Mouse (Mus musculus): Measurements from ENCODE around the gene Gpr108.

Gpr108 gene

GRCm38 (mm10) chr17:57233038-57233437 is 15.2 kb downstream of the Gpr108 start:
- POLR2A ChIA-PET: interaction anchor here in 1 of 4 experiments (0.7 to 1.0 kb wide), 3 partner anchors 9 to 202 kb away, joined by 3 to 5 read pairs (median 4); partner anchors contain the start of gene Khsrp
- CTCF ChIA-PET: interaction anchor here in 3 of 4 experiments (0.7 to 2.2 kb wide), 5 partner anchors 14 to 102 kb away, joined by 3 to 9 read pairs (median 3); no protein-coding TSS in a partner anchor

DNA sequence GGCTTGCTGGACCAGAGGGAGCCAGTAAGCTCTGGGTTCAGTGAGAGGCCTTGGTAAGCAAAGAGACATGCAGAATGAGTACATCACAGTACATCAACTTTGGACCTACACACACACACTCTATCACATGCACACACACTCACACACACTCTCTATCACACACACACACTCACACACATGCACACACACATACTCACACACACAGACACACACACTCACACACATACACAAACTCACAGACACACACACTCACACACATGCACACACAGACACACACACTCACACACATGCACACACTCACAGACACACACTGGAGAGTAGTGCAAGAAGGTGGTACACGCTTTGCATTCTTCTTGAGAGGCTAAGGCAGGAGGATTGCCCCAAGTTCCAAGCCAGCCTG is 16.0 kb downstream of the Gpr108 start:
- ChIA-PET CTCF (interaction anchor here in 2 of 4 experiments (0.7 to 2.2 kb wide), 3 partner anchors 13 to 102 kb away, joined by 3 to 8 read pairs (median 3); no protein-coding TSS in a partner anchor), POLR2A (interaction anchor here in 1 of 4 experiments (0.5 kb wide), 1 partner anchor 30 kb away, joined by 5 read pairs; no protein-coding TSS in a partner anchor)

GRCm38 (mm10) chr17:57231321-57231771 is 16.9 kb downstream of the Gpr108 start:
- ChIA-PET CTCF (no interaction called here), POLR2A (no interaction called here)

DNA sequence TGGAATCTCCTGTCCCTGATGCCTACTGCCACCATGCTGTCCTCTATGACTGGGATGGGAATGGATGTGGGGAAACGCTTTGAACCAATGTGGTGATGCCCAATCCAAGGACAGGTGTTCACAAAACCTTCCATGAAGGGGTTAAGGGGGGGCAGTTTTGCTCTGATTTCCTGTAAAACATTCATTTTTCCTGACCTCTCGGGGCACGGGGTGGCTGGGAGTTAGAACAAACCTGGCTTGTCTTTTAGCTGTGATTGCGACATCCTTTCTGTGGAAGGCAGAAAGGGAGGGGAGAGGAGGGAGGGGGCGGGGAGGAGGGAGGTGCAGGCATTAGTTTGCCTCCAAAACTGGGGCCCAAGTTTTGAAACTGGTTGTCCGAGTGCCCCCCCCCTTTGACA is 17.5 kb downstream of the Gpr108 start:
- CTCF ChIA-PET: no interaction called here
- POLR2A ChIA-PET: interaction anchor here in 1 of 4 experiments (1.0 kb wide), 1 partner anchor 233 kb away, joined by 4 read pairs; the partner anchor contains the start of gene Alkbh7

DNA sequence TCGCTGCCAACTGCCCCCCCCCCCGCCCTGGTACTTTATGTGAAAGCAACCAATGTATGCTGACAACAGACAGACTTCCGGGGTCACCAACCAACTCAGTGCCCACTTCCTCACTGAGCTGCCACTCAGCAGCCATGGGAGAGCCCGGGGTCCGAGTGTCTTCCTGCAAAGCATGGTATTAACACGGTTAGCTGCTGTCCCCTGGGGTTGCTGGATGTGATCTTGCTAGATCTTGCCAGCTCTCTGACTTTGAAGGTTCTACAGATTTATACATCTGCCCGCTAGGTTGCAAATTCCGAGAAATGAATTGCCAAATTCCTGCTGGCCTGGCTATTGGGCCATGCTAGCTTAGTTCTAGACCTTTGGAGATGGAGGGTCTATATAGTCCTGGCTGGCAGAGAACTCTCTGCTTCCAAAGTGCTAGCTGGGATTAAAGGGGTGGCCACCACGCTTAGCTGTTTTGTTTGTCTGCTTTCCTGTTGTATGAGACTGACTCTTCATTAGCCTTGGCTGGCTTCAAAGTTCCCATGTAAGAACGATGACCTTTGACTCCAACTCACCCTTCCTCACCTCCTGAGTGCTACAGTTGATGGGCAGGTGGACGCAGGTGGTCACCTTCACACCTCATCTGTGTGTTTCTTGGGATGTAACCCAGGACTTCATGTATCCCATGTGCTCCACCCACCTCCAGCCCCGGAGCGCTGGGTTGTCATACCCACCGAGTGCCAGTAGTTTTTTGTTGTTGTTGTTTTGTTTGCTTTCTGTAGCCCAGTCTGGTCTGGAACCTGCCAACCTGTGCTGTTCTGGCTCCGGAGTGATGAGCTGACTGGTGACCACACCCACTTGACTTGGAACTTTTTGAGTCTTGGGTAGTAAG is 18.2 kb downstream of the Gpr108 start:
- CTCF ChIA-PET: interaction anchor here (0.5 to 0.8 kb wide), 4 partner anchors 11 to 105 kb away, joined by 3 to 6 read pairs (median 4); no protein-coding TSS in a partner anchor
- POLR2A ChIA-PET: interaction anchor here in 3 of 4 experiments (0.5 to 1.0 kb wide), 4 partner anchors 17 to 233 kb away, joined by 3 to 8 read pairs (median 4); partner anchors contain the start of gene Alkbh7 (in 1 of the 3)

DNA sequence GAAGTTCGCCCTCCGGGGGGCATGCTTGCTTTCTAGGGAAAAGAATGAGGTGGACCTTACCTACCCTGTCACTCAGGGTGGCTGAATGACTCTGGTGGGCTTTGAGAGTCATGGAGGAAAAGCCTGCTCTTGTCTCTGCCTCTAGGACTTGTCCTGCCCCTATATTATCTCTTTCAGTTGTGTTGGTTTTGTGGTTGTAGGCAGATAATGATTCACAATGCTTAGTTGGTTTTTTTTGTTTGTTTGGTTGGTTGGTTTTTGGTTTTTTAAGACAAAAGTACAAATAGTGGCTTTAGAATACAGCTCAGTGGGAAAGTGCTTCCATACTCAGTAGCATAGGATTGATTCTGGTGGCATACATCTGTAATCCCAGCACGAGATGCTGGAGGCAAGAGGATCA is 19.4 kb downstream of the Gpr108 start:
- ChIA-PET POLR2A (interaction anchor here in 2 of 4 experiments (0.6 to 1.0 kb wide), 2 partner anchors 17 to 197 kb away, joined by 4 to 8 read pairs; no protein-coding TSS in a partner anchor), CTCF (interaction anchor here in 1 of 4 experiments (1.5 kb wide), 1 partner anchor 10 kb away, joined by 3 read pairs; no protein-coding TSS in a partner anchor)

- POLR2A ChIA-PET: interaction anchor here in 2 of 4 experiments (0.6 to 1.1 kb wide), 2 partner anchors 18 to 196 kb away, joined by 3 to 4 read pairs; partner anchors contain the start of gene Khsrp (in 1 of the 2)
- CTCF ChIA-PET: interaction anchor here in 2 of 4 experiments (0.6 to 1.5 kb wide), 2 partner anchors 9 to 98 kb away, joined by 3 to 4 read pairs; no protein-coding TSS in a partner anchor
These were observed 20.2 kb downstream of the Gpr108 start, which contains the start of gene C3 for GRCm38 (mm10) chr17:57228014-57228413. Gene C3, minus strand, starts transcription at chr17:57228136.

DNA sequence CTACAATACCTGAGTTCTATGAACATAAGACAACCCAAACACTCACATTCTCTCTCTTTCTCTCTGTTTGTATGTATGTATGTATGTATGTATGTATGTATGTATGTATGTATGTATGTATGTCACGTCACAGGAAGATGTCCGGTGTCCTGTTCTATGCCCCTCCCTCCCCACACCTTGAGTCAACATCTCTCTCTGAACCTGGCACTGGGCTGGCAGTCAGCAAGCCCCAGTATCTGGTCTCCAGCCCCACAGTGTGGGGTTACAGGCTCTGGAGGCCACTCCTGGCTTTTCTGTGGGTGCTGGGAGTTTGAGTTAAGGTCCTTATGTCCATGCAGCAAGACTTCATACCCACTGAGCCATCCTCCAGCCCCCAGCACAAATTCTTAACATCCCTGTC is 20.8 kb downstream of the Gpr108 start:
- ChIA-PET POLR2A (interaction anchor here in 1 of 4 experiments (0.7 to 1.1 kb wide), 2 partner anchors 35 to 196 kb away, joined by 3 read pairs; partner anchors contain the start of gene Khsrp), CTCF (interaction anchor here in 1 of 4 experiments (0.6 kb wide), 1 partner anchor 97 kb away, joined by 4 read pairs; no protein-coding TSS in a partner anchor)

GRCm38 (mm10) chr17:57223313-57223712 is 24.9 kb downstream of the Gpr108 start:
- CTCF ChIA-PET: interaction anchor here in 1 of 4 experiments (1.3 kb wide), 1 partner anchor 53 kb away, joined by 3 read pairs; no protein-coding TSS in a partner anchor
- POLR2A ChIA-PET: interaction anchor here in 1 of 4 experiments (0.9 kb wide), 1 partner anchor 21 kb away, joined by 3 read pairs; no protein-coding TSS in a partner anchor

DNA sequence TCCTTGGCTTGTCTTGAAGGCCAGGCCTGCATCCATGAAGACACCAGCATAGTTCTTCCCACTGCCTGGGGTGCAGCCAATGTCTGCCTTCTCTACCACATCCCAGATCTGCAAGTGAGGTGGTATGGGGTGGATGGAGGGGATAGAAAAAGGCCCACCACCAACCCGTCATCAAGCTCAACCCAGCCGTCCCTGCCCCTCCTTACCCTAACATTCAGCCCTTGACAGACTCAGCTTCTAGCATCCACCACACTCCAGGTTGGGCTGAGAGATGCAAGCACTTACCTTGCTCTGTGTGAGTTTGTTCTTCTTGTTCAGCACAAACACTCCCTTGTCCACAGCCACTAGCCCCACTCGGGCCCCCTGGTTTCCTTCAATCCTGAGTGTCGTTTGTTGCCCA is 26.3 kb downstream of the Gpr108 start:
- ChIA-PET POLR2A (interaction anchor here in 2 of 4 experiments (0.6 to 1.1 kb wide), 2 partner anchors 66 to 279 kb away, joined by 3 to 4 read pairs; no protein-coding TSS in a partner anchor), CTCF (interaction anchor here in 2 of 4 experiments (0.6 to 1.4 kb wide), 3 partner anchors 113 to 1847 kb away, joined by 3 to 7 read pairs (median 4); no protein-coding TSS in a partner anchor)

GRCm38 (mm10) chr17:57219884-57220207 is 28.4 kb downstream of the Gpr108 start:
- CTCF ChIA-PET: interaction anchor here (0.7 to 2.9 kb wide), 31 partner anchors 10 to 510 kb away, joined by 3 to 62 read pairs (median 6); partner anchors contain the start of genes Gpr108 (in 2 of the 4), Alkbh7 (in 1 of the 4) and Khsrp (in 1 of the 4)

GRCm38 (mm10) chr17:57219167-57219883 is 28.9 kb downstream of the Gpr108 start:
- ChIA-PET POLR2A (interaction anchor here (0.6 to 1.8 kb wide), 14 partner anchors 8 to 230 kb away, joined by 3 to 6 read pairs (median 4); partner anchors contain the start of genes Alkbh7 (in 2 of the 4), Gpr108 (in 1 of the 4) and Khsrp (in 1 of the 4)), CTCF (interaction anchor here (0.6 to 2.9 kb wide), 54 partner anchors 9 to 1221 kb away, joined by 3 to 62 read pairs (median 4); partner anchors contain the start of genes Gpr108 (in 3 of the 4), Alkbh7 (in 2 of the 4), C3 (in 1 of the 4) and Khsrp (in 1 of the 4))

More at GRCm38 (mm10) chr17:57219884-57220207, 28.4 kb downstream of the Gpr108 start:
- POLR2A ChIA-PET: interaction anchor here (0.6 to 1.8 kb wide), 11 partner anchors 9 to 222 kb away, joined by 3 to 6 read pairs (median 3); partner anchors contain the start of genes Alkbh7 (in 1 of the 4), Gpr108 (in 1 of the 4) and Khsrp (in 1 of the 4)

GRCm38 (mm10) chr17:57218335-57218900 is 29.8 kb downstream of the Gpr108 start:
- ChIA-PET CTCF (interaction anchor here (0.6 to 2.9 kb wide), 19 partner anchors 13 to 347 kb away, joined by 3 to 62 read pairs (median 6); partner anchors contain the start of genes Alkbh7 (in 1 of the 4) and Gpr108 (in 1 of the 4)), POLR2A (interaction anchor here in 3 of 4 experiments (0.9 to 1.6 kb wide), 6 partner anchors 52 to 229 kb away, joined by 3 to 6 read pairs (median 4); partner anchors contain the start of gene Alkbh7 (in 1 of the 3))

DNA sequence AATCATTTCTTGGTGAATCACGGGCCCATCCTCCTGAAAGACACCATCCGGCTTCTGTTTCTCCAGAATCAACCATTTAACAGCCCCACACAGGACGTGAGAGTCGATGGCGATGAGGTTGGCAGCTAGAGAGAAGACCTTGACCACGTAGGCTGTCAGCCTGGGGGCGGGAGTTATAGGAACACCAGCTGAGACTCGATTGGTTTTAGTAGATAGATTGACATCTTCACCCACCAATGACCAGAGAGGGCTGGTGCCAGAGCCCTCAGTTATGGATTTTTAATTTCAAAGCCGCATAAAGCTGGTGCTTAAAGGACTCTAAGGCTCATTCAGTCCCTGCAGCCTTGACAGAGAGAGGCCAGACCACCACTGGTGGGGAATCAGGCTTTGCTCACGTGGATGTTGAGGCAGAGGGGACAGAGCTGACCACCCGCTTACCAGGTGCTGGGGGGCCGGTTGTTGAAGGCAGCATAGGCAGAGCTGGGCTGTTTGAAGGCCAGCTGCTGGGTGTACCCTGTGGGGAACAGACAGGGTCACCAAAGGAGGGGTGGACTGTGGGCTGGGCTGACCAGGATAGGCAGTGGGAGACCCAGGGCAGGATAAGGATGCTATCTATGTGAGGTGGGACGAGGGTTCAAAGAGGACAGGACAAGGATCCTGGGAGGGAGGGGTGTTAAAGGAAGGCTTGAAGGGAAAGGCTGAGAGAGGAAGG is 33.4 kb downstream of the Gpr108 start:
- POLR2A ChIA-PET: interaction anchor here in 2 of 4 experiments (0.8 to 1.1 kb wide), 2 partner anchors 20 to 218 kb away, joined by 3 read pairs; partner anchors contain the start of gene Alkbh7 (in 1 of the 2)
- CTCF ChIA-PET: interaction anchor here in 1 of 4 experiments (0.6 to 0.8 kb wide), 2 partner anchors 16 to 119 kb away, joined by 3 to 7 read pairs; no protein-coding TSS in a partner anchor

- CTCF ChIA-PET: interaction anchor here in 3 of 4 experiments (0.5 to 1.6 kb wide), 7 partner anchors 18 to 214 kb away, joined by 3 to 4 read pairs (median 3); partner anchors contain the start of gene Alkbh7 (in 1 of the 3)
- POLR2A ChIA-PET: interaction anchor here in 2 of 4 experiments (1.0 to 1.8 kb wide), 3 partner anchors 8 to 200 kb away, joined by 3 to 4 read pairs (median 4); partner anchors contain the start of genes Gm17949 (in 1 of the 2), Gtf2f1 (in 1 of the 2) and Khsrp (in 1 of the 2)
These were observed 36.7 kb downstream of the Gpr108 start for GRCm38 (mm10) chr17:57211501-57211900.

- POLR2A ChIA-PET: no interaction called here
- CTCF ChIA-PET: interaction anchor here in 3 of 4 experiments (0.6 to 0.7 kb wide), 5 partner anchors 10 to 149 kb away, joined by 3 to 7 read pairs (median 3); no protein-coding TSS in a partner anchor
These were observed 38.9 kb downstream of the Gpr108 start for GRCm38 (mm10) chr17:57209330-57209729.
